Mouse (Mus musculus) forebrain, embryonic 13.5 days (tissue): Measurements from ENCODE around the gene Acsf3. TPM values are rescaled to one million over a fixed set of nuclear protein-coding genes. Genes with fewer than 3 reads are reported as not detected.

Experiments
- ATAC-seq: fragments of 200-750 bp; cut with Nextera tagmentation; 2 replicates; pipeline ENCODE4 v1.8.0; 2017
- H3K27ac ChIP-seq: fragments of 300-500 bp; sonication (generic); 2 replicates; pipeline ENCODE4 v1.5.1; 2015; ENCODE audit warnings: inconsistent platforms, mild to moderate bottlenecking, moderate library complexity
- H3K27me3 ChIP-seq: fragments of 300-500 bp; sonication (generic); 2 replicates; pipeline ENCODE4 v1.6.1; 2015; ENCODE audit warnings: mild to moderate bottlenecking, inconsistent platforms
- H3K36me3 ChIP-seq: fragments of 300-500 bp; sonication (generic); 2 replicates; pipeline ENCODE4 v1.6.1; 2015; ENCODE audit warnings: mild to moderate bottlenecking, inconsistent platforms; ENCODE audit not compliant: poor library complexity, severe bottlenecking
- H3K4me1 ChIP-seq: fragments of 300-500 bp; sonication (generic); 2 replicates; pipeline ENCODE4 v1.6.1; 2015; ENCODE audit warnings: inconsistent platforms
- H3K4me2 ChIP-seq: fragments of 300-500 bp; sonication (generic); 2 replicates; pipeline ENCODE4 v1.6.1; 2015; ENCODE audit warnings: inconsistent platforms, mild to moderate bottlenecking, moderate library complexity
- H3K4me3 ChIP-seq: fragments of 300-500 bp; sonication (generic); 2 replicates; pipeline ENCODE4 v1.5.1; 2015; ENCODE audit warnings: mild to moderate bottlenecking, inconsistent platforms
- H3K9ac ChIP-seq: fragments of 300-500 bp; sonication (generic); 2 replicates; pipeline ENCODE4 v1.6.1; 2015; ENCODE audit warnings: mild to moderate bottlenecking, inconsistent platforms
- H3K9me3 ChIP-seq: fragments of 300-500 bp; sonication (generic); replicated peaks from 2 replicates; pipeline ENCODE4 v1.6.1; 2016; ENCODE audit warnings: inconsistent platforms
- WGBS: fragments of 180-500 bp; shearing (Covaris S2); methylation state at CpG from one replicate; pipeline ENCODE4 v1.1.7; 2015; 5-methylcytosine and 5-hydroxymethylcytosine counted together
- polyA plus RNA-seq: library from polyadenylated mRNA; unstranded; fragments of >200 nt; fragmentation: Nextera tagmentation; extraction: Ambion mirVana; gene quantifications from 2 replicates; pipeline ENCODE4 v1.2.1, GENCODE M21; 2015

The Acsf3 gene
- polyA plus RNA-seq, 1 experiment from 2014 or later = 15.4 TPM

- Histone ChIP-seq H3K27ac (peak overlapping the region; percentile 99), H3K27me3 (peaks cover 6% of the 10 kb centered on the region; the same call in 1 of the 2 replicates), H3K4me2 (peak overlapping the region; percentile 53), H3K9me3 (no peaks in the 10 kb centered on the region), H3K9ac (peak overlapping the region; percentile 58), H3K4me1 (peaks cover 97% of the 10 kb centered on the region), H3K36me3 (no peaks in the 10 kb centered on the region), H3K4me3 (0 out of 2 replicates have a peak overlapping the region, but pooled peaks have one; percentile 6)
- 13% methylated on average over 17 of the region's 17 CpGs for WGBS
- peak; percentile 34; the same call in 1 of the 2 replicates for ATAC-seq
These were observed 30.1 kb upstream of the Acsf3 start for GRCm38 (mm10) chr8:122745022-122745749.

- 0 out of 2 replicates have a peak overlapping the region, but pooled peaks have one; percentile 6 for H3K4me3 ChIP-seq
- H3K9me3 ChIP-seq = no peaks in the 10 kb centered on the region
- H3K36me3 ChIP-seq = no peaks in the 10 kb centered on the region
- peaks cover 6% of the 10 kb centered on the region; the same call in 1 of the 2 replicates for H3K27me3 ChIP-seq
- H3K4me2 ChIP-seq = peak overlapping the region; percentile 53
- ATAC-seq = peak; percentile 74
- peak overlapping the region; percentile 58 for H3K9ac ChIP-seq
- 4% methylated on average over 16 of the region's 16 CpGs for WGBS
- peaks cover 97% of the 10 kb centered on the region for H3K4me1 ChIP-seq
- peak overlapping the region; percentile 99 for H3K27ac ChIP-seq
These were observed 29.5 kb upstream of the Acsf3 start for GRCm38 (mm10) chr8:122745750-122746275.

GRCm38 (mm10) chr8:122746439-122746838 lies 28.8 kb upstream of the Acsf3 start:
- H3K27me3 ChIP-seq = peaks cover 2% of the 10 kb centered on the region; the same call in 1 of the 2 replicates
- peak overlapping the region; percentile 53 for H3K4me2 ChIP-seq
- H3K27ac ChIP-seq = peak overlapping the region; percentile 99
- H3K9ac ChIP-seq = 0 out of 2 replicates have a peak overlapping the region, but pooled peaks have one; percentile 16
- peaks cover 98% of the 10 kb centered on the region for H3K4me1 ChIP-seq
- H3K9me3 ChIP-seq = no peaks in the 10 kb centered on the region
- 33% methylated on average over 7 of the region's 7 CpGs for WGBS
- ATAC-seq = no peak
- H3K36me3 ChIP-seq = no peaks in the 10 kb centered on the region
- no peak overlapping the region for H3K4me3 ChIP-seq

DNA sequence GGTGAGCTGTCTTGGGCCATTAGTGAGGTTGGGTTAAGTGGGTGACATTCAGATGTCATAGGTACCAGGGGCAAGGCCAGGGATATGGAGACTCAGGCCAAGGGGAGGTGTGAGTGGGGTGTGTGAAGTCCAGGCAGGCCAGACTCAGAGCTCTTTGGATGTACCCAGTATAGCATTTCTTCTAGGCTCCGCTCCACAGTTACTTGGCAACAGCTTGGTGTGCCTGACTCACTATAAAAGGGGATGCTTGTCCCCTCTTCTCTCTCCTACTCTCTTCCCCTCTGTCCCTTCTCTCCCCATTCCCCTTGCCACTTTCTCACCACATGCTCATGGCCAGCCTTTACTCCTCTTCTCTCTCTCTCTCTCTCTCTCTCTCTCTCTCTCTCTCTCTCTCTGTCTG lies 27.5 kb upstream of the Acsf3 start:
- H3K4me2 ChIP-seq = no peak overlapping the region
- H3K4me3 ChIP-seq = no peak overlapping the region
- no peak for ATAC-seq
- WGBS = 100% methylated on average over 1 of the region's 1 CpGs
- no peak overlapping the region for H3K27ac ChIP-seq
- H3K4me1 ChIP-seq = peaks cover 98% of the 10 kb centered on the region
- no peaks in the 10 kb centered on the region for H3K36me3 ChIP-seq
- H3K9me3 ChIP-seq = no peaks in the 10 kb centered on the region
- H3K9ac ChIP-seq = no peak overlapping the region
- H3K27me3 ChIP-seq = no peaks in the 10 kb centered on the region; the same call in 1 of the 2 replicates

DNA sequence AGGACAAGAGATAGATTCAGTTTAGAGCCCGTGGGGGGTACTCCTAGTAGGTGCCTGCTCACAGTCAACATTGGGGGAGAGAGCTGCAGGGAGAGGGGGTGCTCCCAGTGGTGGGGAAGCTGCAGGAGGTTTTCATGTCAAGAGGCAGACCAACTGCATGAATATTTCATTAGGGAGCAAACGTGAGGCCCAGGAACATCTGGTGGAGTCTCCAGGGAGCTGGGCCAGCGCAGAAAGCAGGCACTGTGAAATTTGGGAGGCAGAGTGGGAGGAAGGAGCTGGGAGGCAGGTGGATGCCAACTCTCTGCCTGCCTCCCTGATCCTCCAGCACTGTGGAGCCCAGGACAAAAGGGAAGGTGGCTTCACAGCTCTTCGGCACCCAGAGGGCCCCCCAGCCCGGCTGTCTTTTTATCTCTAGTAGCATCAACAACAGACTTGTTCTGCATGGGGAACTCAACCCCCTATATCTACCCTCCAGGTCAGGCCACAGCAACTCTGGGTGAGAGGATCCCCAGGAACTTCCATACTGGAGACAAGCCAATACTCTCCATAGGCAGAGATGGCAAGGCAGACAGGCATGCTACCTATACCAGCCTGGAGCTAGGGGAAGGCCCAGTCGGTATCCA lies 25.8 kb upstream of the Acsf3 start:
- H3K27me3 ChIP-seq = peaks cover 8% of the 10 kb centered on the region; the same call in 1 of the 2 replicates
- no peak for ATAC-seq
- WGBS = 52% methylated on average over 6 of the region's 6 CpGs
- H3K9me3 ChIP-seq = no peaks in the 10 kb centered on the region
- H3K36me3 ChIP-seq = no peaks in the 10 kb centered on the region
- H3K4me1 ChIP-seq = peaks cover 86% of the 10 kb centered on the region
- H3K27ac ChIP-seq = peak overlapping the region; percentile 64
- H3K4me3 ChIP-seq = no peak overlapping the region
- no peak overlapping the region for H3K9ac ChIP-seq
- H3K4me2 ChIP-seq = 0 out of 2 replicates have a peak overlapping the region, but pooled peaks have one; percentile 4

DNA sequence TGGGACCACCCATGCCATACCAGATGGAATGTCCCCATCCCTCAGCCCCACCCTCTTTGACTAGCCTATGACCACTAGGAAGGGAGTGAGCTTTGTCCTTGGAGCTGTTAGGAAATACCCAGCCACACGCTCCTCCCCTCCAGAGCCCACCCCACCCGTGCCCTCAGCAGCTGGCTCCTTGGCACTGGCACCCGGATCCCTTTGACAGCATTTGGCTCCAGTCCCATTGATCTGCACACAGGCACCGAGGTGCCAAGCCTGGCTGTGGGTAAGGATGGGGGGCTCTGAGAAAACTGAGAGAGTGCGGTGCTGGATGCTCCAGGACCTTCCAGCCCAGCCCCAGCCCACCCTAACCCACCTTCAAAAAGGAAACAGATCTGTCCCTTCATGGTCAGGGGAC lies 23.9 kb upstream of the Acsf3 start:
- peak; percentile 83 for ATAC-seq

DNA sequence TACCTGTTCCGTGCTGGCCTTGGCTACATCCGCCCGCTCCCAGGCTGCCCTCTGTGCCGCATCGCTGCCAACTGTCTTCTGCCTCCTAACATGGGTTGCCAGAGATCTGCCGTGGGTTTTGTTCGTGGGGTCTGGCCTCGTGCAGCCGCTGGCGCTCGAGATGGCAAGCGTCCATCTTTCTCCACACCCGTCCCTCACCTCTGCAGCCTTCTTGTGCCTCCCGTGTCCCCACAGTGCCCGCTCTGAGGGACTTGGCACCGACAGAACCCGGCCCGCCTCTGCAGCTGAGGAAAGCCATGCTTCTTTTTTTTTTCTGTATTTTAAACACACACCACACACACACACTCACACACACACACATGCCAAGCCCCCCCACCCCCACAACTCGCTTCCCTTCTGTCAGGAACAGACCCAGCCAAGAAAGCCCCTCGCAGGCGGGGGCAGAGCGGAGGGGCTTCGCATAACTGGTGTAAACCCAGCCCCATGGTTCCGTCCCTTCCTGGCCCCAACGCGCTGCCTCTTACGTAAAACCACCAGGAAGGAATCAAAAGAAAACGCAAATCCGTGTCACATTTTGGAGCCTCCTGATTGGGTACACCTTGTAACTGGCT lies 23.1 kb upstream of the Acsf3 start:
- 71% methylated on average over 29 of the region's 29 CpGs for WGBS
- peaks cover 58% of the 10 kb centered on the region for H3K4me1 ChIP-seq
- no peaks in the 10 kb centered on the region for H3K36me3 ChIP-seq
- H3K27me3 ChIP-seq = 0 out of 2 replicates have a peak, but pooled peaks cover 11% of the 10 kb centered on the region
- H3K4me2 ChIP-seq = peak overlapping the region; percentile 43
- ATAC-seq = peak; percentile 59; the same call in 1 of the 2 replicates
- H3K9me3 ChIP-seq = no peaks in the 10 kb centered on the region
- peak overlapping the region; percentile 35; the same call in 1 of the 2 replicates for H3K9ac ChIP-seq
- H3K27ac ChIP-seq = peak overlapping the region; percentile 87
- H3K4me3 ChIP-seq = peak overlapping the region; percentile 22

More for the DNA sequence above, 23.9 kb upstream of the Acsf3 start:
- peaks cover 67% of the 10 kb centered on the region for H3K4me1 ChIP-seq
- peak overlapping the region; percentile 43 for H3K4me2 ChIP-seq
- WGBS = 35% methylated on average over 5 of the region's 5 CpGs
- 0 out of 2 replicates have a peak, but pooled peaks cover 11% of the 10 kb centered on the region for H3K27me3 ChIP-seq
- no peaks in the 10 kb centered on the region for H3K9me3 ChIP-seq
- H3K4me3 ChIP-seq = peak overlapping the region; percentile 22
- H3K36me3 ChIP-seq = no peaks in the 10 kb centered on the region
- peak overlapping the region; percentile 35; the same call in 1 of the 2 replicates for H3K9ac ChIP-seq
- H3K27ac ChIP-seq = peak overlapping the region; percentile 87

DNA sequence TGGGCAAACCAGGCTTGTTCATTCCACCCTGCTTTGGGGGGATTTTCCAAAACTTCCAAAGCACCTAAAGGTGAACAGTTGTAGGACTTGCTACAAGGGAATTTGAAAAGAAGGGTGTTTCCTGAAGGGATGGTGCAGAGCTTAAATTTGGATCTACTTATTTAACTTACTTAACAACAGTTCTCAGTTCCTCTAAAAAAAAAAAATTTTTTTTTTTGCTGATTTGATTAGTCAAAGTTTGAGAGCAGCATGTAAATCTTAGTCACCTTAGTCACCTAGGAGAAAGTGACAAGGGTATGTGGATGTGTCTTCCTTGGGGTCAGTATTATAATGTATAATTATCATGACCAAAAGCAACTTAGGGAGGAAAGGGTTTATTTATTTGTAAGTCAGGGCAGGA lies 16.7 kb upstream of the Acsf3 start:
- Histone ChIP-seq H3K9ac (no peak overlapping the region), H3K27me3 (peaks cover 21% of the 10 kb centered on the region; the same call in 1 of the 2 replicates), H3K27ac (no peak overlapping the region), H3K9me3 (no peaks in the 10 kb centered on the region), H3K36me3 (no peaks in the 10 kb centered on the region), H3K4me1 (peaks cover 14% of the 10 kb centered on the region; the same call in 1 of the 2 replicates), H3K4me3 (no peak overlapping the region), H3K4me2 (no peak overlapping the region)
- ATAC-seq = no peak

- no peak overlapping the region for H3K9ac ChIP-seq
- H3K36me3 ChIP-seq = no peaks in the 10 kb centered on the region
- H3K4me2 ChIP-seq = no peak overlapping the region
- WGBS = 83% methylated on average over 7 of the region's 7 CpGs
- H3K9me3 ChIP-seq = no peaks in the 10 kb centered on the region
- no peak overlapping the region for H3K27ac ChIP-seq
- peaks cover 14% of the 10 kb centered on the region; the same call in 1 of the 2 replicates for H3K4me1 ChIP-seq
- ATAC-seq = no peak
- H3K4me3 ChIP-seq = no peak overlapping the region
- H3K27me3 ChIP-seq = peaks cover 15% of the 10 kb centered on the region; the same call in 1 of the 2 replicates
These were observed 15.2 kb upstream of the Acsf3 start for GRCm38 (mm10) chr8:122760116-122760515.

- WGBS = 74% methylated on average over 6 of the region's 6 CpGs
- Histone ChIP-seq H3K4me2 (no peak overlapping the region), H3K9me3 (no peaks in the 10 kb centered on the region), H3K4me1 (peaks cover 14% of the 10 kb centered on the region; the same call in 1 of the 2 replicates), H3K4me3 (no peak overlapping the region), H3K36me3 (no peaks in the 10 kb centered on the region), H3K27ac (no peak overlapping the region), H3K27me3 (peaks cover 13% of the 10 kb centered on the region; the same call in 1 of the 2 replicates), H3K9ac (no peak overlapping the region)
- no peak for ATAC-seq
These were observed 14.2 kb upstream of the Acsf3 start for GRCm38 (mm10) chr8:122761109-122761508.

DNA sequence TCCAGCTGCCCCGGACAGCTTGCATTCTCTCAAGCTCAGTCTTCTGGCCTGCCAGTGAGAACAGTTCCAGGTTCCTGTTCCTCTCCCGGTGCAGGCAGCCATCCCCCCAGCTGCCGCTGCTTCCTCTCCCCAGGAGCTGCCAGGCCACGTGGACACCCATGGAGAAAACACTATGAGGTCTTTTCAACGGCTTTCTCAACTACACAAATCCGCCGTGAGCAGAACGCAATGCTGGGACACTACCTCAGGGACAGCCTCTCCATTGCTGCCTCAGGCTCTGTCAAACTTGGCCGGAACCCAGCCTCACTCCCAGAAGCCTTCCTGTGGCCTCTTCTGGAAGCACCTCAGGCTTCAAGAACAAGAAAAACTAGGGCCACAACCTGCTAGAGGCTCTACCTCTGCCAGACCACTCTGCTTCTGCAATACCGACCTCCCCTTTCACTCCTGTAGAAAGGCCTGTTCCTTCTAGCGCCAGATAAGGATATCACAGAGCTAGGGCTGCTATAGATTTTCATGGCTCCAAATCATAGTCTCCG lies 12.5 kb upstream of the Acsf3 start:
- Histone ChIP-seq H3K4me1 (peaks cover 14% of the 10 kb centered on the region; the same call in 1 of the 2 replicates), H3K36me3 (no peaks in the 10 kb centered on the region), H3K4me3 (no peak overlapping the region), H3K27ac (no peak overlapping the region), H3K4me2 (no peak overlapping the region), H3K9ac (no peak overlapping the region), H3K9me3 (no peaks in the 10 kb centered on the region), H3K27me3 (peaks cover 15% of the 10 kb centered on the region; the same call in 1 of the 2 replicates)
- ATAC-seq = no peak
- WGBS = 53% methylated on average over 12 of the region's 12 CpGs
